Mouse (Mus musculus): ENCODE measurements around the gene Tns2. TPM values are rescaled to one million over a fixed set of nuclear protein-coding genes. Genes with fewer than 3 reads are reported as not detected.
A peak's percentile ranks its signal among the peaks of the same experiment; 100 is the strongest.

The Tns2 gene
- total RNA-seq, 2 experiments from 2014 or later: 128 to 129 TPM

- peak; percentile 69 to 74 for DNase-seq
- intact Hi-C loops (cut with DNase I): loop anchor here (2.0 to 5.0 kb wide), 2 partner anchors 13 to 39 kb away; no protein-coding TSS in a partner anchor
Measured at GRCm38 (mm10) chr15:102107689-102108573, 7.7 kb downstream of the Tns2 start.

GRCm38 (mm10) chr15:102108651-102109525 lies 8.7 kb downstream of the Tns2 start:
- intact Hi-C loops (cut with DNase I): loop anchor here (5.0 kb wide), 1 partner anchor 38 kb away; no protein-coding TSS in a partner anchor
- peak; percentile 78 for DNase-seq

GRCm38 (mm10) chr15:102110271-102110670 lies 10.1 kb downstream of the Tns2 start:
- intact Hi-C loops (cut with DNase I): no loop called here
- no peak for DNase-seq

GRCm38 (mm10) chr15:102110701-102111494 lies 10.7 kb downstream of the Tns2 start:
- DNase-seq: no peak
- intact Hi-C loops (cut with DNase I): no loop called here

- intact Hi-C loops (cut with DNase I): no loop called here
- no peak for DNase-seq
Measured at GRCm38 (mm10) chr15:102111495-102111829, 11.2 kb downstream of the Tns2 start.

GRCm38 (mm10) chr15:102112181-102112580 lies 12.0 kb downstream of the Tns2 start:
- intact Hi-C loops (cut with DNase I): no loop called here
- no peak for DNase-seq

- intact Hi-C loops (cut with DNase I): no loop called here
- no peak for DNase-seq
Measured at GRCm38 (mm10) chr15:102112827-102113226, 12.6 kb downstream of the Tns2 start.

- intact Hi-C loops (cut with DNase I): no loop called here
- DNase-seq: no peak
Measured at GRCm38 (mm10) chr15:102113674-102114073, 13.5 kb downstream of the Tns2 start.

GRCm38 (mm10) chr15:102114651-102115260 lies 14.5 kb downstream of the Tns2 start:
- intact Hi-C loops (cut with DNase I): no loop called here
- no peak for DNase-seq

GRCm38 (mm10) chr15:102115731-102116231 lies 15.6 kb downstream of the Tns2 start:
- intact Hi-C loops (cut with DNase I): no loop called here
- DNase-seq: no peak

GRCm38 (mm10) chr15:102116753-102117415 lies 16.7 kb downstream of the Tns2 start:
- intact Hi-C loops (cut with DNase I): loop anchor here (1.0 kb wide), 1 partner anchor 30 kb away; no protein-coding TSS in a partner anchor
- DNase-seq: no peak

- DNase-seq: no peak
- intact Hi-C loops (cut with DNase I): loop anchor here (1.0 kb wide), 1 partner anchor 30 kb away; no protein-coding TSS in a partner anchor
Measured at GRCm38 (mm10) chr15:102117461-102118443, 17.5 kb downstream of the Tns2 start.

GRCm38 (mm10) chr15:102118591-102118990 lies 18.4 kb downstream of the Tns2 start:
- intact Hi-C loops (cut with DNase I): no loop called here
- DNase-seq: no peak

- no peak for DNase-seq
- intact Hi-C loops (cut with DNase I): no loop called here
Measured at GRCm38 (mm10) chr15:102119121-102119830, 19.1 kb downstream of the Tns2 start.

- intact Hi-C loops (cut with DNase I): loop anchor here (2.0 kb wide), 1 partner anchor 13 kb away; no protein-coding TSS in a partner anchor
- DNase-seq: peak in 1 of 2 experiments; percentile 20
Measured at GRCm38 (mm10) chr15:102119831-102120170, 19.6 kb downstream of the Tns2 start.

- intact Hi-C loops (cut with DNase I): loop anchor here (2.0 kb wide), 1 partner anchor 14 kb away; no protein-coding TSS in a partner anchor
- peak in 1 of 2 experiments; percentile 44 for DNase-seq
Measured at GRCm38 (mm10) chr15:102120530-102120929, 20.3 kb downstream of the Tns2 start.

GRCm38 (mm10) chr15:102126303-102126702 lies 26.1 kb downstream of the Tns2 start:
- intact Hi-C loops (cut with DNase I): no loop called here
- peak in 1 of 2 experiments; percentile 74 for DNase-seq

Data from heart, postnatal 36 days (tissue).